Mouse (Mus musculus) limb, embryonic 10.5 days (tissue): Measurements from ENCODE around the gene Rad51ap2. TPM values are rescaled to one million over a fixed set of nuclear protein-coding genes. Genes with fewer than 3 reads are reported as not detected.

Source experiments
- DNase-seq: peaks from one replicate; pipeline ENCODE4 v3.0.0-alpha.2; 2017; ENCODE audit warnings: low spot score
- H3K27ac ChIP-seq: fragments of 300-500 bp; sonication (generic); 2 replicates; pipeline ENCODE4 v1.5.1; 2016; ENCODE audit warnings: mild to moderate bottlenecking
- H3K27me3 ChIP-seq: fragments of 300-500 bp; sonication (generic); 2 replicates; pipeline ENCODE4 v1.6.1; 2016; ENCODE audit warnings: low read depth, mild to moderate bottlenecking; ENCODE audit not compliant: poor library complexity, severe bottlenecking
- H3K36me3 ChIP-seq: fragments of 300-500 bp; sonication (generic); 2 replicates; pipeline ENCODE4 v1.6.1; 2016; ENCODE audit warnings: mild to moderate bottlenecking, moderate library complexity
- H3K4me1 ChIP-seq: fragments of 300-500 bp; sonication (generic); 2 replicates; pipeline ENCODE4 v1.6.1; 2016
- H3K4me3 ChIP-seq: fragments of 300-500 bp; sonication (generic); 2 replicates; pipeline ENCODE4 v1.5.1; 2016; ENCODE audit warnings: mild to moderate bottlenecking, moderate library complexity
- H3K9me3 ChIP-seq: fragments of 300-500 bp; sonication (generic); replicated peaks from 2 replicates; pipeline ENCODE4 v1.6.1; 2016; ENCODE audit warnings: mild to moderate bottlenecking
- WGBS: fragments of 180-500 bp; shearing (Covaris S2); methylation state at CpG from one replicate; pipeline ENCODE4 v1.1.7; 2016; 5-methylcytosine and 5-hydroxymethylcytosine counted together
- polyA plus RNA-seq: library from polyadenylated mRNA; unstranded; fragments of >200 nt; fragmentation: Nextera tagmentation; extraction: Ambion mirVana; gene quantifications from 2 replicates; pipeline ENCODE4 v1.2.1, GENCODE M21; 2016

The Rad51ap2 gene
- polyA plus RNA-seq, 1 experiment from 2014 or later: 0.21 TPM

- 73% methylated on average over 5 of the region's 5 CpGs for WGBS
- Histone ChIP-seq H3K27ac (no peak overlapping the region), H3K36me3 (no peaks in the 10 kb centered on the region), H3K27me3 (0 out of 2 replicates have a peak, but pooled peaks cover 4% of the 10 kb centered on the region), H3K9me3 (no peaks in the 10 kb centered on the region), H3K4me1 (peaks cover 4% of the 10 kb centered on the region; the same call in 1 of the 2 replicates), H3K4me3 (no peak overlapping the region)
- no peak for DNase-seq
Measured at GRCm38 (mm10) chr12:11454146-11454545, 1.7 kb upstream of the Rad51ap2 start.

DNA sequence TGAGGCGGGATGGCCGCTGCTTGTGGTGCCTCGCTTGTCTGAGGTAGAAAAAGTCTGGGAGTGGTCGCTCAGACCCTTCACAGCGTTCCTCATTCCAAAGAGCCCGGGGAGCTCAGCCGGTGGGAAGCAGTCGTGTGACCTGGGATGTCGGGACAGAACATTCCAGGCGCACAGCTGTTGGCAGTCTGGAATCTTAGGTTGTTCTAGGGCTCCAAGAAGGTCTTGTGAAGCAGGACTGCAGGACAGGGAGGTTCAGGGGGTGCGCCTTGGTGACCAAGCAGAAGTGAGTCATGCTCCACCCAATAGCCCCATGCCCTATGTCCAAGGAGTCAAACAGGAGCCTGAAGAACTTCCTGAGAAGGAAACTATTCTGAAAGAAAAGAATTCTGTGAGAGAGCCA is 334 bp downstream of the Rad51ap2 start:
- WGBS: 5% methylated on average over 11 of the region's 11 CpGs
- H3K27me3 ChIP-seq: 0 out of 2 replicates have a peak, but pooled peaks cover 4% of the 10 kb centered on the region
- H3K4me3 ChIP-seq: peak overlapping the region; percentile 57
- DNase-seq: no peak
- no peaks in the 10 kb centered on the region for H3K9me3 ChIP-seq
- peaks cover 4% of the 10 kb centered on the region; the same call in 1 of the 2 replicates for H3K4me1 ChIP-seq
- no peaks in the 10 kb centered on the region for H3K36me3 ChIP-seq
- peak overlapping the region; percentile 77 for H3K27ac ChIP-seq

- H3K4me3 ChIP-seq: peak overlapping the region; percentile 57; the same call in 1 of the 2 replicates
- no peak for DNase-seq
- 83% methylated on average over 4 of the region's 4 CpGs for WGBS
- no peaks in the 10 kb centered on the region for H3K36me3 ChIP-seq
- no peaks in the 10 kb centered on the region for H3K9me3 ChIP-seq
- H3K27me3 ChIP-seq: 0 out of 2 replicates have a peak, but pooled peaks cover 4% of the 10 kb centered on the region
- peaks cover 4% of the 10 kb centered on the region; the same call in 1 of the 2 replicates for H3K4me1 ChIP-seq
- no peak overlapping the region for H3K27ac ChIP-seq
Measured at GRCm38 (mm10) chr12:11456632-11457031, 753 bp downstream of the Rad51ap2 start.

Other genes starting within 250 kb of the Rad51ap2 start
- 0.26 TPM in 1 of 2 replicates, not detected in the other for gene Msgn1, start 247.1 kb upstream of the Rad51ap2 start, polyA plus RNA-seq
- 21.9 and 23.1 TPM in 2 replicates for gene Gen1, start 190.3 kb upstream of the Rad51ap2 start, polyA plus RNA-seq
- 137 and 143 TPM in 2 replicates for gene Smc6, start 190.2 kb upstream of the Rad51ap2 start, polyA plus RNA-seq
- 0.45 and 0.78 TPM in 2 replicates for gene Vsnl1, start 19.5 kb upstream of the Rad51ap2 start, polyA plus RNA-seq